Mouse (Mus musculus) CH12.LX (cell line): ENCODE measurements around the gene Ddb2.

Experiments
- CTCF ChIP-seq, 2 experiments: IDR thresholded peaks in 1 of 2; conservative IDR thresholded peaks in 1 of 2; 2 replicates each; pipeline ENCODE4 v1.5.1; 2011 to 2012; ENCODE audit warnings: low read depth in 2 of 2, low read length in 2 of 2, improper control_type of control experiment in 1 of 2, inconsistent platforms in 1 of 2, mild to moderate bottlenecking in 1 of 2, moderate library complexity in 1 of 2
- EP300 ChIP-seq: IDR thresholded peaks from 2 replicates; pipeline ENCODE4 v1.6.1; 2011; ENCODE audit warnings: low read length, improper control_type of control experiment
- JUND ChIP-seq: conservative IDR thresholded peaks from 2 replicates; pipeline ENCODE4 v1.6.1; 2011; ENCODE audit warnings: low read depth, low read length, improper control_type of control experiment
- MEF2A ChIP-seq: IDR thresholded peaks from 2 replicates; pipeline ENCODE4 v1.6.1; 2014; ENCODE audit warnings: low read depth, mild to moderate bottlenecking, inconsistent platforms, low read length, improper control_type of control experiment, borderline replicate concordance
- POLR2A ChIP-seq: IDR thresholded peaks from 2 replicates; pipeline ENCODE4 v1.6.1; 2011; ENCODE audit warnings: low read depth, mild to moderate bottlenecking, improper control_type of control experiment, low read length
- SMC3 ChIP-seq: IDR thresholded peaks from 2 replicates; pipeline ENCODE4 v1.6.1; 2011; ENCODE audit warnings: low read depth, low read length, improper control_type of control experiment
- ZMIZ1 ChIP-seq: IDR thresholded peaks from 2 replicates; pipeline ENCODE4 v1.6.1; 2012; ENCODE audit warnings: low read depth, mild to moderate bottlenecking, inconsistent platforms, low read length, improper control_type of control experiment

GRCm38 (mm10) chr2:91236601-91237510 is at the start of gene Ddb2:
- peak; percentile 76 for TF ChIP-seq ZMIZ1
- TF ChIP-seq JUND, result no peak
- no peak for TF ChIP-seq SMC3
- TF ChIP-seq MEF2A, result peak; percentile 28; the same call in 1 of the 2 replicates
- no peak for TF ChIP-seq CTCF (conservative IDR thresholded peaks at IDR 0.05 in 1 of 2, IDR thresholded peaks at IDR 0.05 in 1 of 2; ENCODE audit: low read depth in 2 of 2, low read length in 2 of 2)
- peak; percentile 89 for TF ChIP-seq POLR2A
- TF ChIP-seq EP300, result no peak
